Mouse (Mus musculus) embryonic facial prominence, embryonic 11.5 days (tissue): Measurements from ENCODE around the gene Setd4. TPM values are rescaled to one million over a fixed set of nuclear protein-coding genes. Genes with fewer than 3 reads are reported as not detected.

Experiments
- ATAC-seq: fragments of 200-750 bp; cut with Nextera tagmentation; replicated peaks from 2 replicates; pipeline ENCODE4 v1.8.0; 2017; ENCODE audit warnings: low read depth; ENCODE audit not compliant: insufficient number of reproducible peaks, low FRiP score, low TSS enrichment
- DNase-seq: peaks from one replicate; pipeline ENCODE4 v3.0.0-alpha.2; 2015; ENCODE audit warnings: low spot score
- H3K27ac ChIP-seq: fragments of 300-500 bp; sonication (generic); replicated peaks from 2 replicates; pipeline ENCODE4 v1.5.1; 2014; ENCODE audit warnings: mild to moderate bottlenecking, low read depth, low read length, control low read depth
- H3K27me3 ChIP-seq: fragments of 300-500 bp; sonication (generic); 2 replicates; pipeline ENCODE4 v1.6.1; 2014; ENCODE audit warnings: mild to moderate bottlenecking, low read length, moderate library complexity, mixed read lengths; ENCODE audit not compliant: control insufficient read depth, insufficient read depth
- H3K36me3 ChIP-seq: fragments of 300-500 bp; sonication (generic); replicated peaks from 2 replicates; pipeline ENCODE4 v1.6.1; 2014; ENCODE audit warnings: low read depth, mild to moderate bottlenecking, low read length, moderate library complexity, mixed read lengths; ENCODE audit not compliant: control insufficient read depth, insufficient read depth
- H3K4me1 ChIP-seq: fragments of 300-500 bp; sonication (generic); 2 replicates; pipeline ENCODE4 v1.6.1; 2014; ENCODE audit warnings: low read length, mixed read lengths; ENCODE audit not compliant: control insufficient read depth, insufficient read depth
- H3K4me2 ChIP-seq: fragments of 300-500 bp; sonication (generic); 2 replicates; pipeline ENCODE4 v1.6.1; 2014; ENCODE audit warnings: low read depth, mild to moderate bottlenecking, control low read depth, low read length, moderate library complexity
- H3K4me3 ChIP-seq: fragments of 300-500 bp; sonication (generic); 2 replicates; pipeline ENCODE4 v1.5.1; 2014; ENCODE audit warnings: low read depth, low read length, control low read depth
- H3K9ac ChIP-seq: fragments of 300-500 bp; sonication (generic); replicated peaks from 2 replicates; pipeline ENCODE4 v1.6.1; 2014; ENCODE audit warnings: mild to moderate bottlenecking, control low read depth, low read length
- H3K9me3 ChIP-seq: fragments of 300-500 bp; sonication (generic); replicated peaks from 2 replicates; pipeline ENCODE4 v1.6.1; 2016; ENCODE audit warnings: mild to moderate bottlenecking, low read length, inconsistent platforms, mixed read lengths; ENCODE audit not compliant: control insufficient read depth
- WGBS: fragments of 180-500 bp; shearing (Covaris S2); extraction: QIAGEN DNeasy Blood & Tissue Kit; methylation state at CpG from one replicate; pipeline ENCODE4 v1.1.7; 2014; 5-methylcytosine and 5-hydroxymethylcytosine counted together
- polyA plus RNA-seq: library from polyadenylated mRNA; unstranded; fragments of >200 nt; fragmentation: Nextera tagmentation; extraction: Ambion mirVana; gene quantifications from 2 replicates; pipeline ENCODE4 v1.2.1, GENCODE M21; 2014

The Setd4 gene
- polyA plus RNA-seq, 1 experiment from 2014 or later, result 18.0 TPM

GRCm38 (mm10) chr16:93590915-93591314, 12.9 kb downstream of the Setd4 start:
- H3K9ac ChIP-seq, result no peak overlapping the region
- no peak for DNase-seq
- no peak overlapping the region for H3K4me2 ChIP-seq
- no peak for ATAC-seq
- 95% methylated on average over 15 of the region's 15 CpGs for WGBS
- H3K36me3 ChIP-seq, result no peaks in the 10 kb centered on the region
- no peaks in the 10 kb centered on the region for H3K27me3 ChIP-seq
- no peak overlapping the region for H3K4me3 ChIP-seq
- H3K4me1 ChIP-seq, result no peaks in the 10 kb centered on the region; the same call in 1 of the 2 replicates
- no peak overlapping the region for H3K27ac ChIP-seq
- no peaks in the 10 kb centered on the region for H3K9me3 ChIP-seq

GRCm38 (mm10) chr16:93588281-93588680, 15.6 kb downstream of the Setd4 start:
- ATAC-seq, result no peak
- no peak overlapping the region for H3K27ac ChIP-seq
- H3K36me3 ChIP-seq, result no peaks in the 10 kb centered on the region
- H3K9me3 ChIP-seq, result no peaks in the 10 kb centered on the region
- H3K27me3 ChIP-seq, result no peaks in the 10 kb centered on the region
- no peaks in the 10 kb centered on the region; the same call in 1 of the 2 replicates for H3K4me1 ChIP-seq
- no peak overlapping the region for H3K4me2 ChIP-seq
- WGBS, result 65% methylated on average over 4 of the region's 4 CpGs
- H3K9ac ChIP-seq, result no peak overlapping the region
- DNase-seq, result no peak
- H3K4me3 ChIP-seq, result no peak overlapping the region

GRCm38 (mm10) chr16:93586382-93586781, 17.5 kb downstream of the Setd4 start:
- Histone ChIP-seq H3K36me3 (no peaks in the 10 kb centered on the region), H3K27ac (no peak overlapping the region), H3K27me3 (no peaks in the 10 kb centered on the region), H3K4me3 (no peak overlapping the region), H3K4me1 (no peaks in the 10 kb centered on the region; the same call in 1 of the 2 replicates), H3K9me3 (no peaks in the 10 kb centered on the region), H3K9ac (no peak overlapping the region), H3K4me2 (no peak overlapping the region)
- DNase-seq, result no peak
- no peak for ATAC-seq
- WGBS, result 60% methylated on average over 8 of the region's 8 CpGs

- no peak overlapping the region for H3K4me2 ChIP-seq
- H3K27ac ChIP-seq, result no peak overlapping the region
- WGBS, result 87% methylated on average over 9 of the region's 9 CpGs
- H3K4me1 ChIP-seq, result no peaks in the 10 kb centered on the region; the same call in 1 of the 2 replicates
- DNase-seq (no peak), ATAC-seq (no peak)
- H3K4me3 ChIP-seq, result no peak overlapping the region
- no peaks in the 10 kb centered on the region for H3K9me3 ChIP-seq
- no peak overlapping the region for H3K9ac ChIP-seq
- H3K36me3 ChIP-seq, result no peaks in the 10 kb centered on the region
- no peaks in the 10 kb centered on the region for H3K27me3 ChIP-seq
Observed at GRCm38 (mm10) chr16:93585703-93586205, 18.1 kb downstream of the Setd4 start.

- no peak overlapping the region for H3K9ac ChIP-seq
- DNase-seq (no peak), ATAC-seq (no peak)
- no peaks in the 10 kb centered on the region; the same call in 1 of the 2 replicates for H3K4me1 ChIP-seq
- no peaks in the 10 kb centered on the region for H3K9me3 ChIP-seq
- no peak overlapping the region for H3K4me3 ChIP-seq
- H3K27ac ChIP-seq, result no peak overlapping the region
- WGBS, result 94% methylated on average over 24 of the region's 24 CpGs
- H3K4me2 ChIP-seq, result no peak overlapping the region
- H3K36me3 ChIP-seq, result no peaks in the 10 kb centered on the region
- no peaks in the 10 kb centered on the region for H3K27me3 ChIP-seq
Observed at GRCm38 (mm10) chr16:93584976-93585702, 18.7 kb downstream of the Setd4 start.

- no peaks in the 10 kb centered on the region for H3K9me3 ChIP-seq
- H3K4me2 ChIP-seq, result no peak overlapping the region
- H3K27me3 ChIP-seq, result no peaks in the 10 kb centered on the region
- H3K4me1 ChIP-seq, result no peaks in the 10 kb centered on the region
- no peaks in the 10 kb centered on the region for H3K36me3 ChIP-seq
- WGBS, result 65% methylated on average over 6 of the region's 6 CpGs
- no peak for ATAC-seq
- no peak for DNase-seq
- H3K27ac ChIP-seq, result no peak overlapping the region
- no peak overlapping the region for H3K4me3 ChIP-seq
- no peak overlapping the region for H3K9ac ChIP-seq
Observed at GRCm38 (mm10) chr16:93581125-93581524, 22.7 kb downstream of the Setd4 start.

GRCm38 (mm10) chr16:93578346-93579005, 25.4 kb downstream of the Setd4 start:
- no peaks in the 10 kb centered on the region for H3K27me3 ChIP-seq
- no peak overlapping the region for H3K4me3 ChIP-seq
- no peak for DNase-seq
- H3K36me3 ChIP-seq, result no peaks in the 10 kb centered on the region
- H3K4me1 ChIP-seq, result no peaks in the 10 kb centered on the region; the same call in 1 of the 2 replicates
- no peak overlapping the region for H3K27ac ChIP-seq
- no peaks in the 10 kb centered on the region for H3K9me3 ChIP-seq
- no peak overlapping the region for H3K4me2 ChIP-seq
- no peak overlapping the region for H3K9ac ChIP-seq
- 85% methylated on average over 8 of the region's 8 CpGs for WGBS
- no peak for ATAC-seq
